Mouse (Mus musculus): Measurements from ENCODE around the gene Gm20683. TPM values are rescaled to one million over a fixed set of nuclear protein-coding genes. Genes with fewer than 3 reads are reported as not detected.

The Gm20683 gene
- 13.1 and 18.9 TPM in 2 replicates for polyA plus RNA-seq (2015; fragmentation: Nextera tagmentation; extraction: Ambion mirVana)

GRCm38 (mm10) chr17:25841117-25841880, at the start of gene Gm20683:
Gene Gm20683, minus strand, starts transcription at chr17:25841763.

GRCm38 (mm10) chr17:25880196-25880910, 38.8 kb upstream of the Gm20683 start, which contains the start of gene Wfikkn1:
Gene Wfikkn1, minus strand, starts transcription at chr17:25880858.

GRCm38 (mm10) chr17:25874721-25875170, 33.2 kb upstream of the Gm20683 start, which contains the start of gene Mettl26:
Gene Mettl26, plus strand, starts transcription at chr17:25875074.

GRCm38 (mm10) chr17:25868601-25869191, 27.1 kb upstream of the Gm20683 start, which contains the start of gene Mcrip2:
Gene Mcrip2, minus strand, starts transcription at chr17:25868764.

GRCm38 (mm10) chr17:25860832-25861703, 19.5 kb upstream of the Gm20683 start, which contains the start of gene Wdr90:
Gene Wdr90, minus strand, starts transcription at chr17:25861501.

GRCm38 (mm10) chr17:25844396-25844901, 2.9 kb upstream of the Gm20683 start, which contains the start of gene Rhot2:
Gene Rhot2, minus strand, starts transcription at chr17:25844851.

GRCm38 (mm10) chr17:25837076-25837410, 4.5 kb downstream of the Gm20683 start, which contains the start of gene Rhbdl1:
Gene Rhbdl1, minus strand, starts transcription at chr17:25837295.

GRCm38 (mm10) chr17:25833291-25833663, 8.3 kb downstream of the Gm20683 start, which contains the start of gene Stub1:
Gene Stub1, minus strand, starts transcription at chr17:25833404.

GRCm38 (mm10) chr17:25828712-25829557, 12.6 kb downstream of the Gm20683 start, which contains the start of gene Jmjd8:
Gene Jmjd8, plus strand, starts transcription at chr17:25828867.

GRCm38 (mm10) chr17:25823452-25823851, 18.1 kb downstream of the Gm20683 start, which contains the start of gene Wdr24:
Gene Wdr24, plus strand, starts transcription at chr17:25823627.

GRCm38 (mm10) chr17:25808789-25809605, 32.6 kb downstream of the Gm20683 start, which contains the start of gene Fbxl16:
Gene Fbxl16, plus strand, starts transcription at chr17:25809085.

GRCm38 (mm10) chr17:25796951-25797369, 44.6 kb downstream of the Gm20683 start, which contains the start of gene Metrn:
Gene Metrn, minus strand, starts transcription at chr17:25797136.

GRCm38 (mm10) chr17:25795609-25796092, 45.9 kb downstream of the Gm20683 start, which contains the start of gene AC134908.4:
Gene AC134908.4, minus strand, starts transcription at chr17:25795659.

GRCm38 (mm10) chr17:25792615-25793014, 48.9 kb downstream of the Gm20683 start, which contains the start of gene Fam173a:
Gene Fam173a, minus strand, starts transcription at chr17:25792901.

GRCm38 (mm10) chr17:25786280-25786679, 55.3 kb downstream of the Gm20683 start, which contains the start of gene Ccdc78:
Gene Ccdc78, plus strand, starts transcription at chr17:25786580.

GRCm38 (mm10) chr17:25785281-25785745, 56.2 kb downstream of the Gm20683 start, which contains the start of gene Haghl:
Gene Haghl, minus strand, starts transcription at chr17:25785673.

All from neural tube, postnatal 0 days (tissue).